Mouse (Mus musculus): ENCODE measurements around the gene Zfp692. TPM values are rescaled to one million over a fixed set of nuclear protein-coding genes. Genes with fewer than 3 reads are reported as not detected.
A peak's percentile ranks its signal among the peaks of the same experiment; 100 is the strongest.

Gene Zfp692
- polyA plus RNA-seq, 1 experiment from 2014 or later: 13.2 TPM

DNA sequence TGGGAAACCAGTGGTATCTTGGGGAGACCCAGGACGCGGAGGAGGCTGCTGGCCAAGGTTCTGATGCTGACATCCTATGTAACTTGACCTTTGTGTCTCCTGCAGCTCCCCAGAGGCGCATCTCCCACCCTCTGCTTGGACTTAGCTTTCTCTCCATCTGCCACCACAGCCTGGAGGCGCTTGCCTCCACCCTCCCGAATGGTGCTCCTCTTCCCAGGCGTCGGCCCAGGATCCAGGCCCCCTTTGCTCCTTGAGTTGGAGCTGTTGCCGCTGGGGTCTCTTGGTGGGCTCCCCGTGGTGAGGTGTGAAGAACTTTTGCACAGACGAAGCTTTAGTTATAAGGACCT is 24.3 kb downstream of the Zfp692 start:
- Histone ChIP-seq H3K4me2 (peak overlapping the region; percentile 88), H3K9me3 (ENCODE audit: control insufficient read depth, low read length) (no peaks in the 10 kb centered on the region; the same call in 1 of the 2 replicates), H3K4me3 (ENCODE audit: low read depth, low read length) (peak overlapping the region; percentile 91), H3K27ac (ENCODE audit: low read depth, low read length) (no peak overlapping the region), H3K36me3 (ENCODE audit: control insufficient read depth, insufficient read depth, low read length) (peaks cover 7% of the 10 kb centered on the region; the same call in 1 of the 2 replicates), H3K9ac (ENCODE audit: low read length) (peak overlapping the region; percentile 74), H3K27me3 (ENCODE audit: control insufficient read depth, insufficient read depth, low read length) (no peaks in the 10 kb centered on the region), H3K4me1 (ENCODE audit: control insufficient read depth, insufficient read depth, low read length) (peaks cover 18% of the 10 kb centered on the region)
- WGBS: 18% methylated on average over 10 of the region's 10 CpGs
- DNase-seq (ENCODE audit: low spot score, missing footprints): no peak
- no peak; the same call in 1 of the 2 replicates for ATAC-seq (ENCODE audit: low FRiP score)

DNA sequence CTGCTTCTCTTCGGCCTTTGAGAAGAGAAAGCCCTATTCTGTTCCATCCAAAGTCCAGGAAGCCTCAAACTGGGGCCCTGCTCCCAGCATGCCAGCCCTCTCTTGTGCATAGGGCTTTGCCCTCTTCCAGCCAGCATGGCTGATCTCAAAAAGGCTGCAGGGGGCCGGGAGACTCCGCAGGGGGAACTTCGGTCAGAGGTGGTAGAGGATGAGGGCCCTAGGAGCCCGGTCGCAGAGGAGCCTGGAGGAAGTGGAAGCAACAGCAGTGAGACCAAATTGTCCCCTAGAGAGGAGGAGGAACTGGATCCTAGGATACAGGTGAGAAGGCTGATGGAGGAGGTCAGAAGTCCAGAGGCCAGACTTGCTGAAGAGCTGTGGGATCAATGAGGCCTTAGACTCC is 24.7 kb downstream of the Zfp692 start:
- Histone ChIP-seq H3K9ac (ENCODE audit: low read length) (peak overlapping the region; percentile 74), H3K4me3 (ENCODE audit: low read depth, low read length) (peak overlapping the region; percentile 91), H3K27ac (ENCODE audit: low read depth, low read length) (no peak overlapping the region), H3K27me3 (ENCODE audit: control insufficient read depth, insufficient read depth, low read length) (no peaks in the 10 kb centered on the region), H3K4me2 (peak overlapping the region; percentile 88), H3K9me3 (ENCODE audit: control insufficient read depth, low read length) (no peaks in the 10 kb centered on the region; the same call in 1 of the 2 replicates), H3K4me1 (ENCODE audit: control insufficient read depth, insufficient read depth, low read length) (peaks cover 18% of the 10 kb centered on the region), H3K36me3 (ENCODE audit: control insufficient read depth, insufficient read depth, low read length) (peaks cover 7% of the 10 kb centered on the region; the same call in 1 of the 2 replicates)
- WGBS: 85% methylated on average over 6 of the region's 6 CpGs
- DNase-seq (ENCODE audit: low spot score, missing footprints) (no peak), ATAC-seq (ENCODE audit: low FRiP score) (no peak)

- H3K36me3 ChIP-seq (ENCODE audit: control insufficient read depth, insufficient read depth, low read length): peaks cover 3% of the 10 kb centered on the region
- WGBS: 79% methylated on average over 3 of the region's 3 CpGs
Measured at GRCm38 (mm10) chr11:58334746-58335145, 27.9 kb downstream of the Zfp692 start.

DNA sequence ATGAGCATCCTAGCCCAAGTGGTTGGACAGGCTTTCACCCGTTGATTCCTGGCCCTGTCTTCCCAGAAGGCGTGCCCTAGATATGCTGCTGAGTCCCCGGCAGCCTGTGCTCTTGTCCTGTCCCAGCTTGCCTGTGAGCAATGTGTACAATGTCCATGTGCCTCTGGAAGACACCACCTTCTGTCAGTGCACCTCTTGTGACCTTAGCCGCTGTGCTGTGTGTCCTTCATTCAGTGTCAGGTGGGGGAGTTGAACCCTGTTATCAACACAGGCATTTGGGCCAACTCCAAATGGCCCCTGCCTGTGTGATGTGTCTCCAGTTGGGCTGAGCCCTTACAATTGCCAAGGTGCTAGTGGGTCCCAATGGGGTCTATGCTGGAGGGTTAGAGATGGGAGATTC is 39.9 kb downstream of the Zfp692 start:
- Histone ChIP-seq H3K36me3 (ENCODE audit: control insufficient read depth, insufficient read depth, low read length) (peaks cover 5% of the 10 kb centered on the region), H3K9ac (ENCODE audit: low read length) (no peak overlapping the region), H3K4me1 (ENCODE audit: control insufficient read depth, insufficient read depth, low read length) (no peaks in the 10 kb centered on the region), H3K4me3 (ENCODE audit: low read depth, low read length) (no peak overlapping the region), H3K4me2 (no peak overlapping the region), H3K27ac (ENCODE audit: low read depth, low read length) (no peak overlapping the region), H3K27me3 (ENCODE audit: control insufficient read depth, insufficient read depth, low read length) (no peaks in the 10 kb centered on the region), H3K9me3 (ENCODE audit: control insufficient read depth, low read length) (no peaks in the 10 kb centered on the region)
- 95% methylated on average over 4 of the region's 4 CpGs for WGBS
- no peak for DNase-seq (ENCODE audit: low spot score, missing footprints)
- no peak for ATAC-seq (ENCODE audit: low FRiP score)

More at GRCm38 (mm10) chr11:58334746-58335145, 27.9 kb downstream of the Zfp692 start:
- no peak overlapping the region for H3K4me2 ChIP-seq
- H3K9me3 ChIP-seq (ENCODE audit: control insufficient read depth, low read length): no peaks in the 10 kb centered on the region
- no peaks in the 10 kb centered on the region for H3K27me3 ChIP-seq (ENCODE audit: control insufficient read depth, insufficient read depth, low read length)
- no peak for ATAC-seq (ENCODE audit: low FRiP score)
- no peak for DNase-seq (ENCODE audit: low spot score, missing footprints)
- peaks cover 13% of the 10 kb centered on the region for H3K4me1 ChIP-seq (ENCODE audit: control insufficient read depth, insufficient read depth, low read length)
- H3K4me3 ChIP-seq (ENCODE audit: low read depth, low read length): no peak overlapping the region
- H3K9ac ChIP-seq (ENCODE audit: low read length): no peak overlapping the region
- H3K27ac ChIP-seq (ENCODE audit: low read depth, low read length): no peak overlapping the region

DNA sequence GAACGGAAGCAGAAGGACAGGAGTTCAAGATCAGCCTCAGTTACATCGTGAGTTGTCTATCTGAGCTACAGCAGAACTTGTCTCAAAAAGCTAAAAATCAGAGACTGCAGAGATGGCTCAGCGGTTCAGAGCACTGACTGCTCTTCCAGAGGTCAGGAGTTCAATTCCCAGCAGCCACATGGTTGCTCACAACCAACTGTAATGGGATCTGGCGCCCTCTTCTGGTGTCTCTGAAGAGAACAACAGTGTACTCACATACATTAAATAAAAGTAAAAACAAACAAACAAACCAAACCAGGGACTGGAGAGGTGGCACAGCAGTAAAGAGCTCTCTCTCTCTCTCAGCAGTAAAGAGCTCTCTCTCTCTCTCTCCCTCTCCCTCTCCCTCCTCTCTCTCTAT is 43.8 kb downstream of the Zfp692 start:
- no peaks in the 10 kb centered on the region for H3K4me1 ChIP-seq (ENCODE audit: control insufficient read depth, insufficient read depth, low read length)
- H3K36me3 ChIP-seq (ENCODE audit: control insufficient read depth, insufficient read depth, low read length): no peaks in the 10 kb centered on the region; the same call in 1 of the 2 replicates
- no peak overlapping the region for H3K27ac ChIP-seq (ENCODE audit: low read depth, low read length)
- DNase-seq (ENCODE audit: low spot score, missing footprints) (no peak), ATAC-seq (ENCODE audit: low FRiP score) (no peak)
- H3K4me3 ChIP-seq (ENCODE audit: low read depth, low read length): no peak overlapping the region
- H3K4me2 ChIP-seq: no peak overlapping the region
- no peaks in the 10 kb centered on the region for H3K9me3 ChIP-seq (ENCODE audit: control insufficient read depth, low read length)
- H3K9ac ChIP-seq (ENCODE audit: low read length): no peak overlapping the region
- 75% methylated on average over 4 of the region's 4 CpGs for WGBS
- H3K27me3 ChIP-seq (ENCODE audit: control insufficient read depth, insufficient read depth, low read length): no peaks in the 10 kb centered on the region

DNA sequence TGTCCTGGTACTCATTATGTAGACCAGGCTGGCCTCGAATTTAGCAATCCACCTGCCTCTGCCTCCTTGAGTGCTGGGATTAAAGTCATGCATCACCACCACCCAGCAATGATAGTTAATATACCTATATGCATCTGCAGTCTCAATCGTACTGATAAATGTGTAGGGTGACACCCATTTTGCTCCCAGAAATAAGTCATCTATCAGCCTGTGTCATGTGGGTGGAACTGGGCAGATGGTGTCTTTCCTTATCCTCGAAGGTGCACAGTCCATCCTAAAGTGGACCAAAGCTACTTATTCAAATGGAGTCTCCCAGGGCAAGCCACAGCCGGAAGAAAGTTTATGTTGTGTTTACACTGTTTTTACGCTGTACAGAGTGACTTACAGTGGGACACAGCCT is 44.3 kb downstream of the Zfp692 start:
- Histone ChIP-seq H3K36me3 (ENCODE audit: control insufficient read depth, insufficient read depth, low read length) (no peaks in the 10 kb centered on the region; the same call in 1 of the 2 replicates), H3K4me1 (ENCODE audit: control insufficient read depth, insufficient read depth, low read length) (no peaks in the 10 kb centered on the region), H3K4me3 (ENCODE audit: low read depth, low read length) (no peak overlapping the region), H3K4me2 (no peak overlapping the region), H3K27ac (ENCODE audit: low read depth, low read length) (no peak overlapping the region), H3K9me3 (ENCODE audit: control insufficient read depth, low read length) (no peaks in the 10 kb centered on the region), H3K9ac (ENCODE audit: low read length) (no peak overlapping the region), H3K27me3 (ENCODE audit: control insufficient read depth, insufficient read depth, low read length) (no peaks in the 10 kb centered on the region)
- no peak for DNase-seq (ENCODE audit: low spot score, missing footprints)
- 86% methylated on average over 5 of the region's 5 CpGs for WGBS
- ATAC-seq (ENCODE audit: low FRiP score): no peak

- H3K27ac ChIP-seq (ENCODE audit: low read depth, low read length): no peak overlapping the region
- H3K4me1 ChIP-seq (ENCODE audit: control insufficient read depth, insufficient read depth, low read length): no peaks in the 10 kb centered on the region
Measured at GRCm38 (mm10) chr11:58352681-58353548, 46.0 kb downstream of the Zfp692 start.

GRCm38 (mm10) chr11:58353709-58354108 is 46.8 kb downstream of the Zfp692 start:
- Histone ChIP-seq H3K4me1 (ENCODE audit: control insufficient read depth, insufficient read depth, low read length) (no peaks in the 10 kb centered on the region), H3K4me2 (no peak overlapping the region), H3K27me3 (ENCODE audit: control insufficient read depth, insufficient read depth, low read length) (no peaks in the 10 kb centered on the region), H3K9ac (ENCODE audit: low read length) (no peak overlapping the region), H3K9me3 (ENCODE audit: control insufficient read depth, low read length) (no peaks in the 10 kb centered on the region), H3K27ac (ENCODE audit: low read depth, low read length) (no peak overlapping the region), H3K4me3 (ENCODE audit: low read depth, low read length) (no peak overlapping the region), H3K36me3 (ENCODE audit: control insufficient read depth, insufficient read depth, low read length) (no peaks in the 10 kb centered on the region; the same call in 1 of the 2 replicates)
- no peak for DNase-seq (ENCODE audit: low spot score, missing footprints)
- 86% methylated on average over 3 of the region's 3 CpGs for WGBS
- no peak for ATAC-seq (ENCODE audit: low FRiP score)

More at GRCm38 (mm10) chr11:58352681-58353548, 46.0 kb downstream of the Zfp692 start:
- DNase-seq (ENCODE audit: low spot score, missing footprints): no peak
- Histone ChIP-seq H3K9me3 (ENCODE audit: control insufficient read depth, low read length) (no peaks in the 10 kb centered on the region), H3K9ac (ENCODE audit: low read length) (no peak overlapping the region), H3K27me3 (ENCODE audit: control insufficient read depth, insufficient read depth, low read length) (no peaks in the 10 kb centered on the region), H3K4me3 (ENCODE audit: low read depth, low read length) (no peak overlapping the region), H3K36me3 (ENCODE audit: control insufficient read depth, insufficient read depth, low read length) (no peaks in the 10 kb centered on the region; the same call in 1 of the 2 replicates), H3K4me2 (no peak overlapping the region)
- WGBS: 70% methylated on average over 7 of the region's 7 CpGs
- no peak for ATAC-seq (ENCODE audit: low FRiP score)

GRCm38 (mm10) chr11:58354476-58354875 is 47.6 kb downstream of the Zfp692 start:
- ATAC-seq (ENCODE audit: low FRiP score): no peak
- no peak overlapping the region for H3K27ac ChIP-seq (ENCODE audit: low read depth, low read length)

More at GRCm38 (mm10) chr11:58354476-58354875, 47.6 kb downstream of the Zfp692 start:
- Histone ChIP-seq H3K4me2 (no peak overlapping the region), H3K27me3 (ENCODE audit: control insufficient read depth, insufficient read depth, low read length) (no peaks in the 10 kb centered on the region), H3K9ac (ENCODE audit: low read length) (no peak overlapping the region), H3K9me3 (ENCODE audit: control insufficient read depth, low read length) (no peaks in the 10 kb centered on the region), H3K4me1 (ENCODE audit: control insufficient read depth, insufficient read depth, low read length) (no peaks in the 10 kb centered on the region), H3K36me3 (ENCODE audit: control insufficient read depth, insufficient read depth, low read length) (no peaks in the 10 kb centered on the region; the same call in 1 of the 2 replicates), H3K4me3 (ENCODE audit: low read depth, low read length) (no peak overlapping the region)
- WGBS: 76% methylated on average over 10 of the region's 10 CpGs
- DNase-seq (ENCODE audit: low spot score, missing footprints): no peak

Data from midbrain, embryonic 11.5 days (tissue).